Mouse (Mus musculus) splenic B cell, adult 2 months (primary cell): ENCODE data around the gene Osbpl5.
A peak's percentile ranks its signal among the peaks of the same experiment; 100 is the strongest.

Experiments
- DNase-seq: peaks from one replicate; pipeline ENCODE4 v3.0.0-alpha.2; 2011; ENCODE audit warnings: low read depth, low spot score
- H3K27me3 ChIP-seq: 2 replicates; pipeline ENCODE4 v1.6.1; 2012; ENCODE audit warnings: mild to moderate bottlenecking, low read length, moderate library complexity, mixed read lengths; ENCODE audit not compliant: control insufficient read depth, poor library complexity, insufficient read depth, severe bottlenecking
- H3K36me3 ChIP-seq: 2 replicates; pipeline ENCODE4 v1.6.1; 2012; ENCODE audit warnings: mild to moderate bottlenecking, low read length, moderate library complexity, mixed read lengths; ENCODE audit not compliant: control insufficient read depth, poor library complexity, insufficient read depth, severe bottlenecking

The Osbpl5 gene

GRCm38 (mm10) chr7:143739511-143740461, 17.0 kb downstream of the Osbpl5 start:
- no peaks in the 10 kb centered on the region for H3K27me3 ChIP-seq
- DNase-seq = no peak
- H3K36me3 ChIP-seq = no peaks in the 10 kb centered on the region

- no peak for DNase-seq
- Histone ChIP-seq H3K36me3 (no peaks in the 10 kb centered on the region), H3K27me3 (no peaks in the 10 kb centered on the region)
These were observed 18.2 kb downstream of the Osbpl5 start for GRCm38 (mm10) chr7:143738601-143739006.

GRCm38 (mm10) chr7:143738194-143738593, 18.6 kb downstream of the Osbpl5 start:
- Histone ChIP-seq H3K36me3 (no peaks in the 10 kb centered on the region), H3K27me3 (no peaks in the 10 kb centered on the region)
- no peak for DNase-seq

- Histone ChIP-seq H3K27me3 (no peaks in the 10 kb centered on the region), H3K36me3 (no peaks in the 10 kb centered on the region)
- DNase-seq = no peak
These were observed 23.0 kb downstream of the Osbpl5 start for GRCm38 (mm10) chr7:143733746-143734145.

- DNase-seq = no peak
- H3K36me3 ChIP-seq = no peaks in the 10 kb centered on the region
- H3K27me3 ChIP-seq = no peaks in the 10 kb centered on the region
These were observed 26.9 kb downstream of the Osbpl5 start for GRCm38 (mm10) chr7:143729886-143730285.

- DNase-seq = no peak
- H3K27me3 ChIP-seq = no peaks in the 10 kb centered on the region
These were observed 30.4 kb downstream of the Osbpl5 start for GRCm38 (mm10) chr7:143726396-143726795.

GRCm38 (mm10) chr7:143723841-143724240, 32.9 kb downstream of the Osbpl5 start:
- H3K36me3 ChIP-seq = no peaks in the 10 kb centered on the region
- no peaks in the 10 kb centered on the region for H3K27me3 ChIP-seq
- DNase-seq = no peak

More at GRCm38 (mm10) chr7:143726396-143726795, 30.4 kb downstream of the Osbpl5 start:
- H3K36me3 ChIP-seq = no peaks in the 10 kb centered on the region

- H3K27me3 ChIP-seq = no peaks in the 10 kb centered on the region
- no peaks in the 10 kb centered on the region for H3K36me3 ChIP-seq
- DNase-seq = no peak
These were observed 34.1 kb downstream of the Osbpl5 start for GRCm38 (mm10) chr7:143722646-143723045.

GRCm38 (mm10) chr7:143717811-143718210, 39.0 kb downstream of the Osbpl5 start:
- Histone ChIP-seq H3K36me3 (no peaks in the 10 kb centered on the region), H3K27me3 (no peaks in the 10 kb centered on the region)
- no peak for DNase-seq

- Histone ChIP-seq H3K27me3 (no peaks in the 10 kb centered on the region), H3K36me3 (no peaks in the 10 kb centered on the region)
- peak; percentile 45 for DNase-seq
These were observed 43.4 kb downstream of the Osbpl5 start for GRCm38 (mm10) chr7:143713421-143713820.

- H3K27me3 ChIP-seq = no peaks in the 10 kb centered on the region
- DNase-seq = peak; percentile 48
- no peaks in the 10 kb centered on the region for H3K36me3 ChIP-seq
These were observed 43.9 kb downstream of the Osbpl5 start for GRCm38 (mm10) chr7:143712771-143713348.

GRCm38 (mm10) chr7:143712023-143712422, 44.8 kb downstream of the Osbpl5 start:
- no peaks in the 10 kb centered on the region for H3K36me3 ChIP-seq
- no peak for DNase-seq
- H3K27me3 ChIP-seq = no peaks in the 10 kb centered on the region

GRCm38 (mm10) chr7:143711381-143711780, 45.4 kb downstream of the Osbpl5 start:
- Histone ChIP-seq H3K27me3 (no peaks in the 10 kb centered on the region), H3K36me3 (no peaks in the 10 kb centered on the region)
- DNase-seq = no peak

- Histone ChIP-seq H3K36me3 (peaks cover 4% of the 10 kb centered on the region), H3K27me3 (no peaks in the 10 kb centered on the region)
- DNase-seq = no peak
These were observed 47.4 kb downstream of the Osbpl5 start for GRCm38 (mm10) chr7:143709395-143709794.

GRCm38 (mm10) chr7:143706697-143707438, 49.9 kb downstream of the Osbpl5 start:
- Histone ChIP-seq H3K36me3 (peaks cover 4% of the 10 kb centered on the region), H3K27me3 (no peaks in the 10 kb centered on the region)
- DNase-seq = peak; percentile 94
